Mouse (Mus musculus) midbrain, embryonic 14.5 days (tissue): Measurements from ENCODE around the gene Rab4a. TPM values are rescaled to one million over a fixed set of nuclear protein-coding genes. Genes with fewer than 3 reads are reported as not detected.

Source experiments
- ATAC-seq: fragments of 200-750 bp; cut with Nextera tagmentation; 2 replicates; pipeline ENCODE4 v1.8.0; 2017; ENCODE audit warnings: moderate number of reproducible peaks, moderate library complexity; ENCODE audit not compliant: low FRiP score, low TSS enrichment
- DNase-seq: peaks from one replicate; pipeline ENCODE4 v3.0.0-alpha.2; 2015
- H3K27ac ChIP-seq: fragments of 300-500 bp; sonication (generic); replicated peaks from 2 replicates; pipeline ENCODE4 v1.5.1; 2014; ENCODE audit warnings: mild to moderate bottlenecking, low read depth, low read length, moderate library complexity
- H3K27me3 ChIP-seq: fragments of 300-500 bp; sonication (generic); 2 replicates; pipeline ENCODE4 v1.6.1; 2014; ENCODE audit warnings: low read length, control low read depth, mixed read lengths; ENCODE audit not compliant: control insufficient read depth, insufficient read depth
- H3K36me3 ChIP-seq: fragments of 300-500 bp; sonication (generic); 2 replicates; pipeline ENCODE4 v1.6.1; 2014; ENCODE audit warnings: low read length, control low read depth; ENCODE audit not compliant: control insufficient read depth, insufficient read depth
- H3K4me1 ChIP-seq: fragments of 300-500 bp; sonication (generic); 2 replicates; pipeline ENCODE4 v1.6.1; 2014; ENCODE audit warnings: mild to moderate bottlenecking, antibody characterized with exemption, low read length, control low read depth; ENCODE audit not compliant: control insufficient read depth, insufficient read depth
- H3K4me2 ChIP-seq: fragments of 300-500 bp; sonication (generic); 2 replicates; pipeline ENCODE4 v1.6.1; 2014; ENCODE audit warnings: mild to moderate bottlenecking, low read length, moderate library complexity
- H3K4me3 ChIP-seq: fragments of 300-500 bp; sonication (generic); replicated peaks from 2 replicates; pipeline ENCODE4 v1.5.1; 2014; ENCODE audit warnings: low read depth, low read length
- H3K9ac ChIP-seq: fragments of 300-500 bp; sonication (generic); replicated peaks from 2 replicates; pipeline ENCODE4 v1.6.1; 2014; ENCODE audit warnings: mild to moderate bottlenecking, low read length, moderate library complexity
- H3K9me3 ChIP-seq: fragments of 300-500 bp; sonication (generic); 2 replicates; pipeline ENCODE4 v1.6.1; 2016; ENCODE audit warnings: low read length, control low read depth, mixed read lengths; ENCODE audit not compliant: control insufficient read depth
- WGBS: fragments of 180-500 bp; shearing (Covaris S2); extraction: QIAGEN DNeasy Blood & Tissue Kit; methylation state at CpG from one replicate; pipeline ENCODE4 v1.1.7; 2014; 5-methylcytosine and 5-hydroxymethylcytosine counted together
- polyA plus RNA-seq: library from polyadenylated mRNA; unstranded; fragments of >200 nt; fragmentation: Nextera tagmentation; extraction: Ambion mirVana; gene quantifications from 2 replicates; pipeline ENCODE4 v1.2.1, GENCODE M21; 2014

The Rab4a gene
- polyA plus RNA-seq, 1 experiment from 2014 or later: 75.8 TPM

GRCm38 (mm10) chr8:123840578-123841345 is 35.0 kb downstream of the Rab4a start:
- Histone ChIP-seq H3K4me3 (no peak overlapping the region), H3K9me3 (no peaks in the 10 kb centered on the region), H3K9ac (no peak overlapping the region), H3K4me2 (no peak overlapping the region), H3K4me1 (no peaks in the 10 kb centered on the region), H3K36me3 (peaks cover 23% of the 10 kb centered on the region), H3K27me3 (no peaks in the 10 kb centered on the region), H3K27ac (no peak overlapping the region)
- DNase-seq (no peak), ATAC-seq (no peak)
- WGBS: 94% methylated on average over 15 of the region's 15 CpGs

- Histone ChIP-seq H3K4me1 (no peaks in the 10 kb centered on the region), H3K27me3 (no peaks in the 10 kb centered on the region), H3K9me3 (no peaks in the 10 kb centered on the region), H3K36me3 (peaks cover 17% of the 10 kb centered on the region; the same call in 1 of the 2 replicates), H3K4me2 (no peak overlapping the region), H3K4me3 (no peak overlapping the region), H3K9ac (no peak overlapping the region), H3K27ac (no peak overlapping the region)
- WGBS: 89% methylated on average over 12 of the region's 12 CpGs
- DNase-seq: no peak
- ATAC-seq: no peak
These were observed 36.3 kb downstream of the Rab4a start for GRCm38 (mm10) chr8:123842086-123842485.

- H3K4me3 ChIP-seq: no peak overlapping the region
- no peak overlapping the region for H3K27ac ChIP-seq
These were observed 38.6 kb downstream of the Rab4a start for GRCm38 (mm10) chr8:123844341-123844740.

DNA sequence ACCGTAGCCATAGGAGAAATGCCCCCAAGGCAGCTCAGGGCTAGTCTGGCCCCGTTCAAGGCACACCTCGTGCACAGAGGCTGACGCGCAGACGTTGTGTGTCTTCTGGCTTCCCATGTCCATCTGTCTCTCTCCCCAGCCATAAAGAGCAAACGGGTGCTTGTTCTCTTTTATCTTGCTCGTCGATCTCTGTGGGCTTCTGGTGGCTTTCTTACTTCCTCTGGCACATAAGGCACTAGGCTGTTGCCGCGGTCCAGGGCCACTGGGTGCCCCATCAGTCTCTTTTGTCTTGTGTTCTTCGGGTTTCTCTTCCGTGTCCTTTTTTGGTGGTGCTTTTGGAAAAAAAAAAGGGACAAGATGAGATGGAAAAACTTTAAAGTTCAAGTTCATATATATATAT is 39.3 kb downstream of the Rab4a start:
- H3K4me1 ChIP-seq: no peaks in the 10 kb centered on the region
- DNase-seq (no peak), ATAC-seq (no peak)
- no peak overlapping the region for H3K27ac ChIP-seq
- no peak overlapping the region for H3K4me2 ChIP-seq
- WGBS: 96% methylated on average over 13 of the region's 13 CpGs
- no peak overlapping the region for H3K9ac ChIP-seq
- no peak overlapping the region for H3K4me3 ChIP-seq
- no peaks in the 10 kb centered on the region for H3K27me3 ChIP-seq
- peaks cover 11% of the 10 kb centered on the region; the same call in 1 of the 2 replicates for H3K36me3 ChIP-seq
- no peaks in the 10 kb centered on the region for H3K9me3 ChIP-seq

More at GRCm38 (mm10) chr8:123844341-123844740, 38.6 kb downstream of the Rab4a start:
- no peak for DNase-seq
- Histone ChIP-seq H3K27me3 (no peaks in the 10 kb centered on the region), H3K36me3 (peaks cover 11% of the 10 kb centered on the region; the same call in 1 of the 2 replicates), H3K4me1 (no peaks in the 10 kb centered on the region), H3K9me3 (no peaks in the 10 kb centered on the region), H3K4me2 (no peak overlapping the region), H3K9ac (no peak overlapping the region)
- WGBS: 91% methylated on average over 7 of the region's 7 CpGs
- no peak for ATAC-seq

GRCm38 (mm10) chr8:123845991-123846390 is 40.2 kb downstream of the Rab4a start:
- WGBS: 88% methylated on average over 10 of the region's 10 CpGs
- Histone ChIP-seq H3K9ac (no peak overlapping the region), H3K4me1 (no peaks in the 10 kb centered on the region), H3K4me2 (no peak overlapping the region), H3K9me3 (no peaks in the 10 kb centered on the region), H3K4me3 (no peak overlapping the region), H3K27me3 (no peaks in the 10 kb centered on the region), H3K36me3 (0 out of 2 replicates have a peak, but pooled peaks cover 6% of the 10 kb centered on the region), H3K27ac (no peak overlapping the region)
- no peak for ATAC-seq
- no peak for DNase-seq

DNA sequence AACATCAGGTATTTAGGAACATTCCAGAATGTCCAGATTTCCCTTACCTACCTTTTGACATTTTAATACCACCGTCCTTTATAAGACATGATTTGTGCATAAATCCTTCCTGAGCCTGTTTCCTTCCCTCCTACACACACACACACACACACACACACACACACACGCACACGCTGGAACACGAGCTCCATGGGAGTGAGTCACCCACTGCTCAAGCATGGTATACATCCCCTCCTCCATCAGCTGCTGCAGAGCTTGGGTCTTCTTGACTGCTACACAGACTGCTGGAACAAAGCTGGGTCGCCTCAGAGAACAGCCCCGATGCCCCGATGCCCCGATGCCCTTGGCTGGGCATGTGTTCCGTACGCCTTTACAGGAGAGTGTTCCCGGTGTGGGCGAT is 40.7 kb downstream of the Rab4a start:
- Histone ChIP-seq H3K4me1 (no peaks in the 10 kb centered on the region), H3K27me3 (no peaks in the 10 kb centered on the region), H3K27ac (no peak overlapping the region), H3K36me3 (0 out of 2 replicates have a peak, but pooled peaks cover under 1% of the 10 kb centered on the region), H3K9ac (no peak overlapping the region), H3K9me3 (no peaks in the 10 kb centered on the region), H3K4me2 (no peak overlapping the region), H3K4me3 (no peak overlapping the region)
- ATAC-seq: no peak
- no peak for DNase-seq
- WGBS: 96% methylated on average over 12 of the region's 12 CpGs

GRCm38 (mm10) chr8:123847546-123847945 is 41.8 kb downstream of the Rab4a start:
- WGBS: 65% methylated on average over 3 of the region's 3 CpGs
- no peak for ATAC-seq
- Histone ChIP-seq H3K4me2 (no peak overlapping the region), H3K27ac (no peak overlapping the region), H3K27me3 (no peaks in the 10 kb centered on the region), H3K9ac (no peak overlapping the region), H3K36me3 (no peaks in the 10 kb centered on the region), H3K4me3 (no peak overlapping the region), H3K4me1 (no peaks in the 10 kb centered on the region), H3K9me3 (no peaks in the 10 kb centered on the region)
- no peak for DNase-seq

DNA sequence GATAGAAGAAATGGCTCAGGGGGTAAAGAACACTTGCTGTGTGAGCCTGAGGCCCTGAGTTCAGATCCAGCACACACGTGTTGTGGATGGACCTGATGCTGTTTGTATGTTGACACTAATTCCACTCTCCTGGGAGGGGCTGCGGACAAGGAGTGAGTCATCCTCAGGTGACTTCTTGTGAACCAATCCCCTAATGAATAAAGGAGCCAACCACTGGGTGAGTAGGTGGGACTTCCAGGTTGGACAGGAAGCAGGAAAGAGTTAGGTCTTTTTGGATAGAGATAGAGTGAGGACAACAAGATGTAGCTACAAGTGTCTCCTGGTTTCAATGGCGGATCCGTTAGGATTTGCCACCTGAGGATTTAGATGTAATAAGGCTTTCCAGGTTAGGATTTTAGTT is 43.6 kb downstream of the Rab4a start:
- no peak overlapping the region for H3K27ac ChIP-seq
- no peak overlapping the region for H3K4me2 ChIP-seq
- no peaks in the 10 kb centered on the region for H3K36me3 ChIP-seq
- WGBS: 90% methylated on average over 4 of the region's 4 CpGs
- no peak for ATAC-seq
- H3K4me1 ChIP-seq: no peaks in the 10 kb centered on the region
- no peak overlapping the region for H3K4me3 ChIP-seq
- no peaks in the 10 kb centered on the region for H3K9me3 ChIP-seq
- H3K27me3 ChIP-seq: no peaks in the 10 kb centered on the region
- no peak for DNase-seq
- H3K9ac ChIP-seq: no peak overlapping the region

GRCm38 (mm10) chr8:123851590-123851989 is 45.8 kb downstream of the Rab4a start:
- DNase-seq (no peak), ATAC-seq (no peak)
- Histone ChIP-seq H3K9ac (no peak overlapping the region), H3K36me3 (no peaks in the 10 kb centered on the region), H3K4me3 (no peak overlapping the region), H3K9me3 (no peaks in the 10 kb centered on the region), H3K4me1 (no peaks in the 10 kb centered on the region), H3K4me2 (no peak overlapping the region), H3K27me3 (no peaks in the 10 kb centered on the region), H3K27ac (no peak overlapping the region)
- 76% methylated on average over 5 of the region's 5 CpGs for WGBS
